Mouse (Mus musculus) neural tube, embryonic 14.5 days (tissue): Measurements from ENCODE around the gene Nfia. TPM values are rescaled to one million over a fixed set of nuclear protein-coding genes. Genes with fewer than 3 reads are reported as not detected.

Source experiments
- ATAC-seq: fragments of 200-750 bp; cut with Nextera tagmentation; 2 replicates; pipeline ENCODE4 v1.8.0; 2017; ENCODE audit warnings: low read depth, mild to moderate bottlenecking, moderate TSS enrichment, moderate library complexity
- H3K27ac ChIP-seq: fragments of 300-500 bp; sonication (generic); 2 replicates; pipeline ENCODE4 v1.5.1; 2014; ENCODE audit warnings: low read depth, mild to moderate bottlenecking, control low read depth, low read length, moderate library complexity, mixed read lengths
- H3K27me3 ChIP-seq: fragments of 300-500 bp; sonication (generic); 2 replicates; pipeline ENCODE4 v1.6.1; 2014; ENCODE audit warnings: low read length; ENCODE audit not compliant: control insufficient read depth, insufficient read depth
- H3K36me3 ChIP-seq: fragments of 300-500 bp; sonication (generic); 2 replicates; pipeline ENCODE4 v1.6.1; 2014; ENCODE audit warnings: low read length, mixed read lengths; ENCODE audit not compliant: control insufficient read depth, insufficient read depth
- H3K4me1 ChIP-seq: fragments of 300-500 bp; sonication (generic); 2 replicates; pipeline ENCODE4 v1.6.1; 2014; ENCODE audit warnings: low read length; ENCODE audit not compliant: control insufficient read depth, insufficient read depth
- H3K4me2 ChIP-seq: fragments of 300-500 bp; sonication (generic); 2 replicates; pipeline ENCODE4 v1.6.1; 2014; ENCODE audit warnings: mild to moderate bottlenecking, low read depth, low read length, control low read depth
- H3K4me3 ChIP-seq: fragments of 300-500 bp; sonication (generic); 2 replicates; pipeline ENCODE4 v1.5.1; 2014; ENCODE audit warnings: low read depth, low read length, control low read depth, mixed read lengths
- H3K9ac ChIP-seq: fragments of 300-500 bp; sonication (generic); replicated peaks from 2 replicates; pipeline ENCODE4 v1.6.1; 2014; ENCODE audit warnings: low read depth, mild to moderate bottlenecking, control low read depth, low read length, mixed read lengths
- H3K9me3 ChIP-seq: fragments of 300-500 bp; sonication (generic); 2 replicates; pipeline ENCODE4 v1.6.1; 2016; ENCODE audit warnings: low read length; ENCODE audit not compliant: control insufficient read depth
- WGBS: fragments of 180-500 bp; shearing (Covaris S2); extraction: QIAGEN DNeasy Blood & Tissue Kit; methylation state at CpG from one replicate; pipeline ENCODE4 v1.1.7; 2014; 5-methylcytosine and 5-hydroxymethylcytosine counted together
- polyA plus RNA-seq: library from polyadenylated mRNA; unstranded; fragments of >200 nt; fragmentation: Nextera tagmentation; extraction: Ambion mirVana; gene quantifications from 2 replicates; pipeline ENCODE4 v1.2.1, GENCODE M21; 2014

The Nfia gene
- polyA plus RNA-seq, 1 experiment from 2014 or later = 50.0 TPM

DNA sequence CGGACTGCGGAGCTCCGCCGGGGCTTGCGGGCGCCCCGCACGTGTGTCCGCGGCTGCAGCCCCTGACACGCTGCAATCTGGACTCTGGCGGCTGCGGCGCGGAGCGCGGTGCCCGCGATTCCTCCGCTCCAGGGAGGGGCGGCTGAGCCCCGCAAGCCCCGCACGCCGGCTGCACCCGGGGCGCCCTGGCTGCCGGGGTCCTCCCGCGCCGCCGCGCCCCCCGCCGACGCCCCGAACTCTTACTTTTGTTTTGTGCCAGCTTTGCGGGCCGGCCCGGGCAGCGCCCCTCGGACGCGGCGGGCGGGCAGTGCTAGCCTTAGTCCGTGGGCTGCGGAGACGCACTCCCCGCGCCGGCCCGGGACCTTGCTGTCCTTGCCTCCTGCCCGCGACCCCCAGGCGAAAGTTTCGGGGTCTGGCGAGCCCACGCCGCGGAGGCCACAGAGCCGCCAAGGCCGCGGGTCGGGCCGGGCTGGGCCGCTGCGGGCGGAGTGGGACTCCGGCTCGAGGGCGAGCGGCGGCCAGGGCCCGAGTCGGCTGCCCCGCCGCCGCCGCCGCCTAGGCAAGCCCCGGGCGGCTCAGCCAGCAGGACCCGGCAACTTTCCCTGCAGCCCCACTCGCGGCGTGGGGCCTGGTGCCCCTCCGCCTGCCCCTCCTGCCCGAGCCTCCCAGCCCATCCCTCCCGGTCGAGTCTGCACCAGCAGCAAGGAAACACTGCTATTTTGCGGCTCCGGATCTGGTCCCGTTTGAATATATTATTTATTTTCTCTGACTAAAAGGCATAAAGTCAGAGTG is 5.9 kb downstream of the Nfia start:
- ATAC-seq = peak; percentile 44
- WGBS = under 1% methylated on average over 77 of the region's 94 CpGs
- no peaks in the 10 kb centered on the region for H3K36me3 ChIP-seq
- peak overlapping the region; percentile 90 for H3K27ac ChIP-seq
- H3K4me3 ChIP-seq = peak overlapping the region; percentile 90
- H3K9ac ChIP-seq = peak overlapping the region; percentile 96
- H3K27me3 ChIP-seq = 0 out of 2 replicates have a peak, but pooled peaks cover 2% of the 10 kb centered on the region
- H3K9me3 ChIP-seq = no peaks in the 10 kb centered on the region
- 0 out of 2 replicates have a peak, but pooled peaks cover 2% of the 10 kb centered on the region for H3K4me1 ChIP-seq
- peak overlapping the region; percentile 91 for H3K4me2 ChIP-seq

DNA sequence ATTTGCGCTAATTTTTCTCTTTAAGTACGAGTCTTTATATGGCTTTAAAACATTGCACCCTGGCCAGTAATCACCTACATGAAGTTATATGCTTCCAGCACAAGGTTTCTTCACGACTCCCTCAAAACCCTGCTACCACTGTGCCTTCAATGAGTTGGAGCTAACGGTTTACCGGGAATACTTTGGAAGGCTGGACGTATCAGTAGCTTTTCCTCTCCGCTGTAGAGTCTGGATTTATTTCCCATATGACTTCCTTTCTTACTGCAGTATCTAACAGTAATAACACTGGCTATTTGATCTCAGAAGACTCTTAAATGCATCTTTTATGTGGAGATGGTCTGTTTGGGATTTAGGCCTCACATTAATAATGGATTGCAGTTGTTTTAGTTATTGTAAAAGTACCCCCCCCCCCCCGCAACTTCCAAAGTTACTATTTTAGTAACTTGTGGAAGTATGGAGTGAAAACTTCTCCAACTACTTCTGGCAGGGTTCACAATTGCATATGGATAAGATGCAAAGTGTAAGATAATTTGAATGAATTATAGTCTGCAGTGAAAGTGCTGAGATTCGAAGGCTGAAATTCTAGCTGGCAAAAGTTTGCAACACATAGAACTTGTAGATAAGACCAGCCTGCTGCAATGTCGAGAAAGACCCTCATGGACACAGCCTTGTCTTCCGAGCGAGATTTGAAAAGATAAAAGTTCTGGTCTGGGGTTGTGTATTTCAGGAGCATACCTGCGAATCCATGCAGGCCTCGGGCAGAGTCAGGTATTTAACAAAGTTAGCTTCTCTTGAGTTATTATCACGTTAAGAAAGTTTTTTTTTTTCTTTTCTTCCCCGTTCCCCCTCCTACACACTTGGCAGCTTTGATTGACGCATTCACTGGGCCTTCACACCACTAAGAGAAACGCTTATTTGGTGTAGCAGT is 6.7 kb downstream of the Nfia start:
- 0 out of 2 replicates have a peak, but pooled peaks cover 2% of the 10 kb centered on the region for H3K27me3 ChIP-seq
- 0 out of 2 replicates have a peak, but pooled peaks cover 2% of the 10 kb centered on the region for H3K4me1 ChIP-seq
- 0 out of 2 replicates have a peak, but pooled peaks cover 4% of the 10 kb centered on the region for H3K36me3 ChIP-seq
- peak overlapping the region; percentile 90 for H3K27ac ChIP-seq
- no peak for ATAC-seq
- H3K9me3 ChIP-seq = no peaks in the 10 kb centered on the region
- WGBS = 5% methylated on average over 18 of the region's 18 CpGs
- H3K4me2 ChIP-seq = peak overlapping the region; percentile 91
- peak overlapping the region; percentile 96 for H3K9ac ChIP-seq
- H3K4me3 ChIP-seq = peak overlapping the region; percentile 90

DNA sequence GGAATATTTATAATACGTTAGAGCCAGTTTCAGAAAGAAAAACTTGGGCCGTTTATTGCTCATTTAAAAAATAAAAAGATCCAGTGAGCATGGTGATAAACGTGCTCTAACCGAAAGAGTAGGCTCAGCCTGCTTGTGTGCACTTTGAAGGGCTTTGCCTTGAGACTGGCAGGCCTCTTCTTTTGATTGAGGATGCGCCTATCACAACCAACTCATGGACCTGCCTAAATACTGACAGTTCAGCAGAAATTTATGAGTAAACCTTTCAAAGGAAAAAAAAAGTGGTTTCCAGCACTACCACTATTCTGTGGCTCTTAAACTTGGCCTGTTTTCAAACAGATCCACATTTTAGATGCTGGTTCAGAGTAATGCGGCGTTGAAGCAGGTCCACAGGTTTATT is 7.5 kb downstream of the Nfia start:
- 26% methylated on average over 7 of the region's 7 CpGs for WGBS
- Histone ChIP-seq H3K27me3 (0 out of 2 replicates have a peak, but pooled peaks cover 2% of the 10 kb centered on the region), H3K4me1 (0 out of 2 replicates have a peak, but pooled peaks cover 3% of the 10 kb centered on the region)

DNA sequence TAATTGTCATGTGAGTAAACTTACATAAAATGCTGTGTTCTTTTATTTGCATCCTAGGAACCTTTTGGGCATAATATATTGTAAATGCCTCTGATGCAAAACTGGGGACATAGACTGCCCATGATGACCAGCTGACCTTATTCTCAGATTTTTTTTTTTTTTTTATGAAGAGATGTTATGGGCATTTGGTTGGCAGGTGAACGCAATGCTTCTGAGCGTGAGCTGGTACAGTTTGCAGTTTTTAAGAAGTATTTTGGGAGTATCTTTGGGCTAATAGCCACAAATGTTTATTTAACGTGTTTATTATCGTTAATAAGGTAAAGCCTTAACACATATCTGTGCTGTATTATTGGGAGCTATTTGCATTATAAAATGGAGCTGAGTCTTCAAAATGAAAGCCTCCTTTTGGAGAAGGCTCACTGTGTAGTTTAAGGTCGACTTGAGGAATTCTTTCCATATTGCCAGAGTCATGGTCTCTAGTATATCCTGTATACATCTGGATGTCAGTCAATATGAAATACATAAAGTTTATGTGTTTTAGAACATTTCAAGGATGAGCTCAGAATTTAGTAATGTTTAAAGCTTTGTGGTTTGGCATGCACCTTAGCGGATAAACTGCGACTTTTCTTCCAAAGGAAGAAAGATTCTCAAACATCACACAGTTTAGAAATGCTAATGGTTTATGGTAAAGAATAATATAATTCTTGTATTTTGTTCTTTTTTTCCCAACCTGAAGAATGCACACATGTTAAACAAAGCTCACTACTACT is 8.3 kb downstream of the Nfia start:
- H3K9ac ChIP-seq = no peak overlapping the region
- peak overlapping the region; percentile 91 for H3K4me2 ChIP-seq
- H3K27me3 ChIP-seq = 0 out of 2 replicates have a peak, but pooled peaks cover 2% of the 10 kb centered on the region
- H3K4me3 ChIP-seq = peak overlapping the region; percentile 90; the same call in 1 of the 2 replicates
- H3K4me1 ChIP-seq = 0 out of 2 replicates have a peak, but pooled peaks cover 3% of the 10 kb centered on the region
- H3K36me3 ChIP-seq = 0 out of 2 replicates have a peak, but pooled peaks cover 4% of the 10 kb centered on the region
- H3K9me3 ChIP-seq = no peaks in the 10 kb centered on the region
- no peak for ATAC-seq
- no peak overlapping the region for H3K27ac ChIP-seq
- whole genome bisulfite sequencing = 70% methylated on average over 7 of the region's 7 CpGs

More for the DNA sequence above, 7.5 kb downstream of the Nfia start:
- H3K9ac ChIP-seq = no peak overlapping the region; the same call in 1 of the 2 replicates
- 0 out of 2 replicates have a peak, but pooled peaks cover 4% of the 10 kb centered on the region for H3K36me3 ChIP-seq
- H3K9me3 ChIP-seq = no peaks in the 10 kb centered on the region
- H3K4me2 ChIP-seq = peak overlapping the region; percentile 91
- H3K4me3 ChIP-seq = peak overlapping the region; percentile 90
- no peak for ATAC-seq
- H3K27ac ChIP-seq = peak overlapping the region; percentile 90

DNA sequence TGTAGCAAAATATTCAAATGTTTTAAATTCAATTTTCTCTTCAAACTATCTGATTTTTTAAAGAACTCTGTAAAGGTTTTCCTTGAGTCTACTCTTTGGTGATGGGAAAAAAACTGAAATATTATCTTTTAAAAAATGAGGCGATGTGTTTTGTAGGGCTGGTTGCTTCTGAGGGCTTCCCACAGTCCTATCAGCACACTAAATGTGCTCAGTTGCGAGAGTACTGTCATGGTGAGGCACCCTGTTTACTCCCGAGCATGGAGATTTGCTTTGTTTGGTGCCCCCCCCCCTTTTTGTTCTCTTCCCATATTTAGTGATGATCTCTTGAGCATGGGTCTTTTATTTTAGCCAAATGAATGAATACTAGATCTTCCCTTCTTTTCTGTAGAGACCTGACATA is 9.5 kb downstream of the Nfia start:
- no peaks in the 10 kb centered on the region for H3K9me3 ChIP-seq
- H3K36me3 ChIP-seq = 0 out of 2 replicates have a peak, but pooled peaks cover 4% of the 10 kb centered on the region
- H3K27me3 ChIP-seq = 0 out of 2 replicates have a peak, but pooled peaks cover 2% of the 10 kb centered on the region
- no peak overlapping the region for H3K9ac ChIP-seq
- H3K4me2 ChIP-seq = no peak overlapping the region
- no peak for ATAC-seq
- WGBS = 75% methylated on average over 3 of the region's 3 CpGs
- H3K4me1 ChIP-seq = 0 out of 2 replicates have a peak, but pooled peaks cover 3% of the 10 kb centered on the region
- no peak overlapping the region for H3K4me3 ChIP-seq
- H3K27ac ChIP-seq = no peak overlapping the region

DNA sequence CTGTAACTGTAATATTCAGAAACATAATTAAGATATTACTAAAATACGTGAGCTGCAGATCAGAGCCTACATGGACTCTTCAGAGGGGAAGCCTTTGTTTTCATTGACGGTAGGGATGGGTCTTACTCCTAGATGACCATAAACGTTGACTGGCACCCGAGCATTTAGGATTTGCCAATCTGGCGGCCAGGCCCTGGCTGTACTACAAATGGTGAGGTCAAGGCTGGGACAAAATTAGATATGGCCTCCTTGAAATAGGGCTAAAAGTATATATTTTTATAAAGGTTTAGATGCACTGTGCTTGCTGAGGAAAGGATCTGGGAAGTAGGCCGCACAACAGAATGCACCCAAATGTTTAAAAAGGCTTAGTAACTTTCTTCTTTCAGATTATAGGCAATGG is 10.0 kb downstream of the Nfia start:
- no peak for ATAC-seq
- no peak overlapping the region for H3K9ac ChIP-seq
- H3K4me2 ChIP-seq = no peak overlapping the region

DNA sequence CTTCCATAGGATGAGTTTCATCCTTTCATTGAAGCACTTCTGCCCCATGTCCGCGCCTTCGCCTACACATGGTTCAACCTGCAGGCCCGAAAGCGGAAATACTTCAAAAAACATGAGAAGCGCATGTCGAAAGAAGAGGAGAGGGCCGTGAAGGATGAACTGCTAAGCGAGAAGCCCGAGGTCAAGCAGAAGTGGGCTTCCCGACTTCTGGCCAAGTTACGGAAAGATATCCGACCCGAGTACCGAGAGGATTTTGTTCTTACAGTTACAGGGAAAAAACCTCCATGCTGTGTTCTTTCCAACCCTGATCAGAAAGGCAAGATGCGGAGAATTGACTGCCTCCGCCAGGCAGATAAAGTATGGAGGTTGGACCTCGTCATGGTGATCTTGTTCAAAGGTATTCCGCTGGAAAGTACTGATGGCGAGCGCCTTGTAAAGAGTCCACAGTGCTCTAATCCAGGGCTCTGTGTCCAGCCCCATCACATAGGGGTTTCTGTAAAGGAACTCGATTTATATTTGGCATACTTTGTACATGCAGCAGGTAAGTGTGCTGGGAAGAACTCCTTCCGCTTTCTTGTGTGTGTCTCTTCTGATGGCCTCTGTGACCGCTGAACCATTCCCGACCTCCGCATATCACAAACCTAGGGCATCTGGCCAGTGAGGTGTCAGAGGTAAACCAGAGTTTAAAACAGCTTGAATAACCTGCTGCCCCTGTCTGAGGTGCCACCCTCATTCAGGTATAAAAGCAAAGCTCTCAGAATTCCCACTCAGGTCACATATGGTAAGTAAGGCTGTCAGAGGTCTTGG is 10.7 kb downstream of the Nfia start:
- Histone ChIP-seq H3K4me1 (peaks cover 6% of the 10 kb centered on the region; the same call in 1 of the 2 replicates), H3K9me3 (no peaks in the 10 kb centered on the region), H3K9ac (no peak overlapping the region), H3K4me3 (no peak overlapping the region), H3K27ac (no peak overlapping the region), H3K27me3 (0 out of 2 replicates have a peak, but pooled peaks cover under 1% of the 10 kb centered on the region), H3K36me3 (0 out of 2 replicates have a peak, but pooled peaks cover 4% of the 10 kb centered on the region), H3K4me2 (no peak overlapping the region)
- 96% methylated on average over 26 of the region's 26 CpGs for WGBS
- no peak for ATAC-seq

More for the DNA sequence above, 10.0 kb downstream of the Nfia start:
- H3K36me3 ChIP-seq = 0 out of 2 replicates have a peak, but pooled peaks cover 4% of the 10 kb centered on the region
- no peaks in the 10 kb centered on the region for H3K9me3 ChIP-seq
- peaks cover 6% of the 10 kb centered on the region; the same call in 1 of the 2 replicates for H3K4me1 ChIP-seq
- H3K4me3 ChIP-seq = no peak overlapping the region
- WGBS = 91% methylated on average over 6 of the region's 6 CpGs
- 0 out of 2 replicates have a peak, but pooled peaks cover 2% of the 10 kb centered on the region for H3K27me3 ChIP-seq
- no peak overlapping the region for H3K27ac ChIP-seq
